Mouse (Mus musculus) frontal cortex, postnatal 25 days (tissue): Measurements from ENCODE around the gene Coro2b.

Source experiments
- DNase-seq, 2 experiments: peaks; one replicate each; pipeline ENCODE4 v3.0.0; 2022; ENCODE audit warnings: low spot score in 2 of 2

The Coro2b gene

DNA sequence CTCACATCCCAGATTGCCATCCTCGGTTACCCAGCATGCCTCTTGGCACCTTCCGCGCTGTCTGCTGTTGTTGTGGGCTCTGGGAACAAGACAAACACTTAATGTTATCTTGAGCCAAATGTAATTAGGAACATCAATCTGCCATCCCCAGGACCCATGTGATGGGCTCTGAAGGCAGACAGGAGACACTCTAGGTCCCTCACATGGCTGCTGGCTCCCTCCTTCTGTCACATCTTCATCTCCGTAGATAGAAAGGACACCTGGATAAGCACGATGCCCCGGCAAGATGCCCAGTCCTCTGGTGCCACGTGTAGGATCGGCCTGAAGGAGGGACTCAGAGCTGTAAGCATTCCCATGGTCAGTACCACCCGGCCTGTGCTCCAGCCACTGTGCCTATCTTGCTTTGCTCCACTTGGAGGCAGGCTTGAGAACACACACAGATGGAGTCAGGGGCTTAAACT lies 2.4 kb upstream of the Coro2b start:
- DNase-seq: no peak

- no peak for DNase-seq
Measured at GRCm38 (mm10) chr9:62537941-62538340, 1.1 kb upstream of the Coro2b start.

DNA sequence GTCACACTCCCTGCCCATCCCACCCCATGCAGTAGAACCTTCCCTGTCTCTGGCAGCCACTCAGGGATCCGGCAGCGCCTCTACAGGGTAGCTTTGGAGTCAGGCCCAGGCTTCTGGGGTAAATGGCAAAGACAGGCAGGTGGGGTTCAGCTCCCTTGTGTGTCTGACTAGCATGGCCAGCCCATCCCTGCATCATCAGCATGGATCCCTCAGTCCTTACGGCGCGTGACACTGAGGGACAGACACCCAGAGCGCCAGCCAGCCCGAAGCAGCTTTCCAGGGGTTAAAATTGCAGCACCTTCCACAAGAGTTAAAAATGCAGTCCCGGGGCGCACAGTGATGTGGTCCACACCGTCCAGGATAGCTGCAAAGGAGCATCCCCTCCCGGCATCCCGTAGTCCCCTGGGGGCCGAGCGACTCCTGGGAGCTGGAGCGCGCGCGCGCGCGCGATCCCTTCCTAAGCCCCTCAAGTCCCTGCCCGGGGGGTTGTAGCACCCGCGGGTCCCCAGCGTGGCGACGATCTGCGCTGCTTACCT lies 657 bp downstream of the Coro2b start:
- DNase-seq: no peak

DNA sequence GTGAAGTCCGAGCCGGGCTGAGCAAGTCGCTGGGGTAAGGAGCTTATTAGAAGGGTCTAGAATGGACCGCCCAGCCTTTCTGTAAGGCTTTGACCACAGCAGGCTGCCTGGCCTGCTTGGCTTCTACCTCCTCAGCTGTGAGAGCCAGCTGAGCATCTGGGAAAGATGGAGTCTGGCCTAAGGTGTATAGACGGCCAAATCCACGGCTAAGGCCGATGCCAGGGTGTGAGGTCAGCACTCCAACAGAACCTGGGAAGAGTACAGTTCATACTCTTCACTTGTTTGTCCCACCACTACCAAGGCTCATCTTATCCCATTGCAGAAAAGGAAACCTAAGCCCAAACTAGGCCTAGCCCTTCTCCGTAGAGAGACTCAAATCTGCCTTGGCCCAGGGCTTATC lies 1.3 kb downstream of the Coro2b start:
- no peak for DNase-seq

DNA sequence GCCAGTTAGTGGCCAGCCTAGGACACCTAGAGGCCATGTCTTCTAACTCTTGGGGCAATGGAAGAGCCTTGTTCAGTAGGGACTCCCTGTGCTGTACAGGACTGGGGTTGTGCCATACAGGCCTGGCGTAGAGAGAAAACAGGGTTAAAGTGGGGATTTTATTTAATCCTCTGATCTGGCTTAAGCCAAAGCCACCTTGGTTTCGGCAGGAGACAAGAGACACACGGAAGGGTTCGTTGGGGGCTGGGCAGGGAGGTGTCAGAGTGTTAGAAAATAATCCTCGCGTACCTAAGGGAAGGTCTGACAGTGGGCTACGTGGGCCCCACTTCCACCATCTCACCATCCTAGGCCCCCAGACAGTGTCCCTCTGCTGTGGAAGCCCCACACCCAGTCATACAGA lies 2.2 kb downstream of the Coro2b start:
- DNase-seq: no peak

- DNase-seq: no peak
Measured at GRCm38 (mm10) chr9:62534158-62534557, 2.7 kb downstream of the Coro2b start.

GRCm38 (mm10) chr9:62532876-62533275 lies 4.0 kb downstream of the Coro2b start:
- no peak for DNase-seq

DNA sequence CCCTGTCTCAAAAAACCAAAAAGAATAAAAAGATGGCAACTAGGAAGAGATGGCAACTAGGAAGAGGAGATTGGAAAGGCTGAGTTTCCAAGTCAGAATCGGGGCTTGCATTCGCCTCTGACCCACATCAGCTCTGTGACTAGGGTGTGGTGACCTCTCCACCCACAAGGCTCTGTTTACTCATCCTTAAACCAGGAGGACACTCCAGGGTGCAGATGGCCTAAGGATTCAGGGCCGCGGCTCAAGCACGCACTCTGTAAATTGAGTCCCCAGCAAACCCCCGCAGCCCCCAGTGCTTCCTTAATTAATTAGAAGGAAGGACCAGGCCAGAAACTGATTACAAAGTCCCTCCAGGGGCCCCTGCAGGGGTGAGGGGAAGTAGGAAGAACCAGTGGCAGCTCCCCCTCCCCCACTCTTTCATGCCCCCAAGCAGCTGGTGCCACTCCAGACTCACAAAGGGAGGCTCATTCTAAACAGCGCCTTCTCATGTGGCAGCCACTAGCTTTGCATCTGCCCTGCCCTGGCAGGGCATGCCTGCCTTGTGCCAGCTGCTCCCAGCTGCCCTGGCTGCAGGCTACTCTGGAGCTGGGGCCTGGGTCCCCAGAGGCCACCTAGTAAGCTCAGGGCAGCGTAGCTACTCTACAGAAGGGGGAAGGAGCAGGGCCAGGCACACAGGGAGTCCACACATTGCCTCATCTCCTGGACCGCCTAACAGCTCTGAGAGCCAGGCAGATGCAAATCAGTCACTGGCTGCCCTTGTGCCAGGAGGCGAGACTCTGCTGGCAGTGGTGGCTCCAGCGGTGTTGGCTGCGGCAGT lies 5.2 kb downstream of the Coro2b start:
- no peak for DNase-seq

- no peak for DNase-seq
Measured at GRCm38 (mm10) chr9:62528527-62528926, 8.3 kb downstream of the Coro2b start.

GRCm38 (mm10) chr9:62526858-62527257 lies 10.0 kb downstream of the Coro2b start:
- DNase-seq: no peak

DNA sequence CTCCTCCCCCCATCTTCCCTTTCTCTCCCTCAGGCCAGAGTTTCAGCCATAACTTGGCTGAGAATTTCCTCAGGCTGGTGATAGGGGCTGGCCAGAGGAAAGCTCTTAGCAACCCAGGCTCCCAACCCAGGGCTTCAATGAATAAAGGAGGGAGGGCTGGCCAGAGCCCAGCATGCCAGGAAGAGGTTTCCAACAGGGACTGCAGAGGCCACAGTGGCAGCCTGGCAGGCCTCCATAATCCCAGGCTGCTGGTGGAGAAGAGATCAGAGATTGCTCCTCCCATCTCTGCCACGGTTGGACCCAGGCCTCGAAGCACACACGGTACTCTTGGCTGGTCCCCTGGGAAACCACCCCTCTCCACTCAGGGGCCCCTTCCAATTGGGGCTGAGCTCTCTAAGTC lies 10.4 kb downstream of the Coro2b start:
- no peak for DNase-seq

- DNase-seq: no peak
Measured at GRCm38 (mm10) chr9:62524761-62525308, 12.0 kb downstream of the Coro2b start.

- DNase-seq: no peak
Measured at GRCm38 (mm10) chr9:62522791-62523471, 13.9 kb downstream of the Coro2b start.

DNA sequence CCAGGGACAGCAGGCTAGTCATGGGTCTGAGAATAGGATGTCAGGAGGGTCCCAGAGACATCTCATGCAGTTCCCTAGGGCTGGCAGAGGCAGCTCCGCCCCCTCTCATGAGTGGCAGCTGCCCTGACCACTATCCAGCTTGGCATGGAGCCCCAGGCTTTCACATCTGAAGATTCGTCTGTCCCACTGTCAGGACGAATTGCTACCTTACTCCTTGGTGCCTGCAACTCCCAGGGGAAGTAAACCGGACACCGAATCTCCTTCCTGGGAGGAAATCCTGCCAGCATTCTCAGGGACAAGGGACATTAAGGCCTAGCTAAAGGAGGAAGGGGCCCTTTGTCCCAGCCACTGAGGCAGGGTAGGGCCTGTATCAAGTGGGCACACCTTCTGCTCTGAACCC lies 14.6 kb downstream of the Coro2b start:
- DNase-seq: no peak

DNA sequence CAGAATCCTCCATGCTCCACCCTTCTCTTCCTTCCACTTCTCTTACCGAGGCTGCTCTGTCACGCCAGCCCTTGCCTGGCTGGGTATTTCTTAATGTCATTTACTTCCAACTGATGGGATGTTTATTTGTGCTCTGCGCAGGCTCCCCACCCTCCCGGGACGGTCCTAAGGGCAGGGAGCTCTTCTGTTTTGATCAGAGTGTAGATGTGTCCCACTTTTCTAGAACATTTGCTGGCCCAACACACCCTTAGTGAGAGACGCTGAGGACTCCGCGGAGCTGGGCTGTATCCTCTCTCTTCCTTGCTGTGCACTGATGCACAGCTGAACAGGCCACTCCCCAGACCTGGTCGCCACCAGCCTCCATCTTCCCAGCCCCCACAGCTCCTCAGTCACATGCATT lies 15.3 kb downstream of the Coro2b start:
- DNase-seq: no peak

DNA sequence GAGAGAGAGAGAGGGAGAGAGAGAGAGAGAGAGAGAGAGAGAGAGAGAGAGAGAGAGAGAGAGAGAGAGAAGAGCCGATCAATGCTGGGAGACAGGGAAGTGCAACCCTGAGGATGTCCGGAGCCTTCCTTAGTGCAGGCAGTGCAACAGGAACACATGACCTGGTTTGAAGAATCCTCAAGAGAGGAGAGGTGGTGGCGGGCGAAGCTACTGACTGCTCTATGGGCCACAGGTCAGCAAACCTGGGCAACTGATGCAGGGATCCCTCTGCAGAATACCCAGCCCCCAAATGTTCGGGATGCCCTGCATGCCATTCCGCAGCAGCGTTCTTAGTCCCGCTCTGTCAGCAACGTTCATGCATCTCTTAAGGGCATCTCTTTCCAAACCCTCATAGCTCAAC lies 15.9 kb downstream of the Coro2b start:
- DNase-seq: no peak

- DNase-seq: no peak
Measured at GRCm38 (mm10) chr9:62519787-62520503, 16.9 kb downstream of the Coro2b start.

DNA sequence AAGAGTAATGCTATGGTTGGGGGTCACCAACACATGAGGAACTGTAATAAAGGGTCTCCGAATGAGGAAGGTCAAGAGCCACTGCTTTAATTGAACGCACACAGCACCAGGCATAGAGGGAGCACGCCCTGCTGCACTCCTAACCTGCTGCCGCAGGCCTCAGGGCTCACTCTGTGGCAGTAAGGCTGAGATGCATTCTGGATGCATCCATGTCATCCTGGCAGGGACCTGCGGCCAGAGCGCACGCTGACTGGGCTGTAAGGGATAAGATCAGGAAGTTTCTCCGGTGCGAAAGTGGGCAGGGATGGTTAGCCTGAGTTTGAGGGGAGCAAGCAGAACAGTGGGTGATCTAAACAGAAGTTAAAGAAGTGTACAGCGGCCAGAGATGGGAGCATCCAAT lies 17.5 kb downstream of the Coro2b start:
- no peak for DNase-seq

DNA sequence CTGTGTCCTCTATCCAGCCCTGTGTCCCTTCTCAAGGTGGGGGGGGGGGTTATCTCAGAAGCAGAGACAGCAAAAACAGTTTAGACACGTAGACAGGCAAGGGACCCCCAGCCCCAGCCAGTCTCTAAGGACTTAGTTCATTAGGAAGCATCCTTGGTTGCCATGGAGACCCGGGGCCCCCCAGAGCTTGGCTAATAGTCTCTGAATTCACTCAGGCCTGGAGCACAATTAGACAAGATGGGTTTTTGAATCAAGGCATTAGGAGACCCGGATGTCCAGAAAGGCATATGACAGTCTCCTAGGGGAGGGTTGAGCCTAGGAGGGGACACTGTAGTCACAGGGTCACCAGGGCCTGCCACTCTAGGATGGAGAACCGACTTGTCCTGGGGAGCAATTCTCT lies 18.3 kb downstream of the Coro2b start:
- no peak for DNase-seq

DNA sequence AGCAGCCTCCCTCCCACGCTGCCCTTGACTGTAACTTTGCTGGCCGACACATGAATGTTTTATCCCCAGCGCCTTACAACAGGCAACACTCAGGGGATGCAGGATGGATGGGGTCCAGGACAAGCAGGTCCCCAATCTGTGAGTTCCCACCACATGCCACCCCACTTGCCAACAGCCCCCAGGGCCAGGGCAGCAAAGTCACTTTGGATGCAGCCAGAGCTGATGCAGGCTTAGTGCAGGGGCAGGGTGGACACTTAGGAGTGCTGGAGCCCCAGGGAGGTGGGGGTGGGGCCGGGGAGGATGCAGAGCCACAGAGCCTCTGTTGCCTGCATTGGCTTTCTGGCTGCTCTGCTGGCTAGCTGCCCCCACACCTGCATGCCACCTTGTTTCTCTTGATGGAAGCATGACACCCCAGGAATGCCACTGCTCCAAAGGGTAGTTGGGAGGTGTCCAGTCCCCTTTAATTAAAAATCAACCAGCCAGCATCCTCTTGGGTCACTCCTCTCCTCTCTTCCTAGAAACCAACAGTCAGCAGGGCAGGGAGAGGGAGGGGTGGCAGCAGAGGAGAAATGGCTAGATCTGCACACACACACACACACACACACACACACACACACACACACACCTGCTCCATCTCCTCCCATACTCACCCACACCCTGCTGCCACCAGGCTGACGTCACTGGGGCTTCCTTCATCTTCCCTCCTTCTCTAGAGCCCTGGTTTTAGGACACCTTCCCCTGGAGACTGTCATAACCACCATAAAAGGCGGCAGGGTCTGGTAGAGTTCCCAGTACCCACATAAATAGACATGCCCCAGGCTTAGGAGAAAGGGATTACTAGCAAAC lies 19.5 kb downstream of the Coro2b start:
- DNase-seq: no peak

GRCm38 (mm10) chr9:62515138-62515537 lies 21.7 kb downstream of the Coro2b start:
- no peak for DNase-seq
